Mouse (Mus musculus) liver, embryonic 11.5 days (tissue): ENCODE data around the gene Hoxa3. TPM values are rescaled to one million over a fixed set of nuclear protein-coding genes. Genes with fewer than 3 reads are reported as not detected.
A peak's percentile ranks its signal among the peaks of the same experiment; 100 is the strongest.

Source experiments
- ATAC-seq: fragments of 200-750 bp; cut with Nextera tagmentation; replicated peaks from 2 replicates; pipeline ENCODE4 v1.8.0; 2017; ENCODE audit warnings: moderate number of reproducible peaks, mild to moderate bottlenecking, moderate TSS enrichment, moderate library complexity; ENCODE audit not compliant: low FRiP score
- DNase-seq: peaks from one replicate; pipeline ENCODE4 v3.0.0-alpha.2; 2017; ENCODE audit warnings: low spot score
- H3K27ac ChIP-seq: fragments of 300-500 bp; sonication (generic); 2 replicates; pipeline ENCODE4 v1.5.1; 2014; ENCODE audit warnings: mild to moderate bottlenecking, low read depth, low read length, control low read depth
- H3K27me3 ChIP-seq: fragments of 300-500 bp; sonication (generic); replicated peaks from 2 replicates; pipeline ENCODE4 v1.6.1; 2014; ENCODE audit warnings: low read length, mixed read lengths; ENCODE audit not compliant: control insufficient read depth, insufficient read depth
- H3K36me3 ChIP-seq: fragments of 300-500 bp; sonication (generic); 2 replicates; pipeline ENCODE4 v1.6.1; 2014; ENCODE audit warnings: mild to moderate bottlenecking, low read length, moderate library complexity, mixed read lengths; ENCODE audit not compliant: control insufficient read depth, insufficient read depth
- H3K4me1 ChIP-seq: fragments of 300-500 bp; sonication (generic); replicated peaks from 2 replicates; pipeline ENCODE4 v1.6.1; 2014; ENCODE audit warnings: low read length, mixed read lengths; ENCODE audit not compliant: control insufficient read depth, insufficient read depth
- H3K4me2 ChIP-seq: fragments of 300-500 bp; sonication (generic); 2 replicates; pipeline ENCODE4 v1.6.1; 2014; ENCODE audit warnings: mild to moderate bottlenecking, control low read depth, moderate library complexity
- H3K4me3 ChIP-seq: fragments of 300-500 bp; sonication (generic); 2 replicates; pipeline ENCODE4 v1.5.1; 2014; ENCODE audit warnings: low read depth, low read length, control low read depth
- H3K9ac ChIP-seq: fragments of 300-500 bp; sonication (generic); 2 replicates; pipeline ENCODE4 v1.6.1; 2014; ENCODE audit warnings: low read depth, low read length, control low read depth
- H3K9me3 ChIP-seq: fragments of 300-500 bp; sonication (generic); 2 replicates; pipeline ENCODE4 v1.6.1; 2016; ENCODE audit warnings: low read length, inconsistent platforms, mixed read lengths; ENCODE audit not compliant: control insufficient read depth
- WGBS: fragments of 180-500 bp; shearing (Covaris S2); extraction: QIAGEN DNeasy Blood & Tissue Kit; methylation state at CpG from one replicate; pipeline ENCODE4 v1.1.7; 2014; 5-methylcytosine and 5-hydroxymethylcytosine counted together
- polyA plus RNA-seq: library from polyadenylated mRNA; unstranded; fragments of >200 nt; fragmentation: Nextera tagmentation; extraction: Ambion mirVana; gene quantifications from 2 replicates; pipeline ENCODE4 v1.2.1, GENCODE M21; 2014

Hoxa3 gene
- polyA plus RNA-seq, 1 experiment from 2014 or later = 2.9 TPM

- H3K4me3 ChIP-seq = peak overlapping the region; percentile 12; the same call in 1 of the 2 replicates
Measured at GRCm38 (mm10) chr6:52205638-52206621, 7.2 kb downstream of the Hoxa3 start.

GRCm38 (mm10) chr6:52205221-52205620, 7.9 kb downstream of the Hoxa3 start:
- no peak for ATAC-seq
- Histone ChIP-seq H3K4me2 (peak overlapping the region; percentile 73; the same call in 1 of the 2 replicates), H3K27ac (no peak overlapping the region; the same call in 1 of the 2 replicates), H3K4me3 (peak overlapping the region; percentile 12; the same call in 1 of the 2 replicates), H3K4me1 (no peaks in the 10 kb centered on the region; the same call in 1 of the 2 replicates), H3K36me3 (no peaks in the 10 kb centered on the region), H3K27me3 (peaks cover 99% of the 10 kb centered on the region), H3K9ac (no peak overlapping the region), H3K9me3 (no peaks in the 10 kb centered on the region)
- no peak for DNase-seq
- WGBS = 9% methylated on average over 14 of the region's 14 CpGs

More at GRCm38 (mm10) chr6:52205638-52206621, 7.2 kb downstream of the Hoxa3 start:
- Histone ChIP-seq H3K27ac (no peak overlapping the region; the same call in 1 of the 2 replicates), H3K9ac (no peak overlapping the region), H3K36me3 (no peaks in the 10 kb centered on the region), H3K4me2 (peak overlapping the region; percentile 73), H3K27me3 (peaks cover 99% of the 10 kb centered on the region), H3K9me3 (no peaks in the 10 kb centered on the region), H3K4me1 (no peaks in the 10 kb centered on the region; the same call in 1 of the 2 replicates)
- 6% methylated on average over 55 of the region's 55 CpGs for WGBS
- DNase-seq (no peak), ATAC-seq (no peak)

- Histone ChIP-seq H3K36me3 (no peaks in the 10 kb centered on the region), H3K27me3 (peaks cover 99% of the 10 kb centered on the region), H3K27ac (peak within 1 kb of the TSS; percentile 65), H3K4me1 (no peaks in the 10 kb centered on the region; the same call in 1 of the 2 replicates), H3K4me2 (peak within 1 kb of the TSS; percentile 73), H3K9me3 (no peaks in the 10 kb centered on the region), H3K4me3 (peak within 1 kb of the TSS; percentile 62), H3K9ac (peak within 1 kb of the TSS; percentile 67)
- DNase-seq = no peak
- WGBS = under 1% methylated on average over 65 of the region's 65 CpGs
- ATAC-seq = no peak; the same call in 1 of the 2 replicates
Measured at GRCm38 (mm10) chr6:52204050-52204752, 8.9 kb downstream of the Hoxa3 start, which contains the start of gene Hoxa5. Gene Hoxa5 (minus strand): TSS chr6:52204587.

GRCm38 (mm10) chr6:52203371-52204049, 9.6 kb downstream of the Hoxa3 start:
- Histone ChIP-seq H3K4me1 (no peaks in the 10 kb centered on the region; the same call in 1 of the 2 replicates), H3K9ac (peak overlapping the region; percentile 67), H3K4me3 (peak overlapping the region; percentile 62), H3K27me3 (peaks cover 99% of the 10 kb centered on the region), H3K36me3 (no peaks in the 10 kb centered on the region), H3K27ac (peak overlapping the region; percentile 65), H3K9me3 (no peaks in the 10 kb centered on the region), H3K4me2 (peak overlapping the region; percentile 73)
- ATAC-seq (no peak), DNase-seq (no peak)
- under 1% methylated on average over 46 of the region's 46 CpGs for WGBS

- Histone ChIP-seq H3K27ac (peak overlapping the region; percentile 65; the same call in 1 of the 2 replicates), H3K27me3 (peaks cover 99% of the 10 kb centered on the region), H3K4me2 (peak overlapping the region; percentile 73), H3K9ac (peak overlapping the region; percentile 67), H3K36me3 (no peaks in the 10 kb centered on the region), H3K4me1 (no peaks in the 10 kb centered on the region; the same call in 1 of the 2 replicates), H3K4me3 (peak overlapping the region; percentile 62), H3K9me3 (no peaks in the 10 kb centered on the region)
- WGBS = 1% methylated on average over 10 of the region's 10 CpGs
- DNase-seq (no peak), ATAC-seq (no peak)
Measured at GRCm38 (mm10) chr6:52203121-52203370, 10.1 kb downstream of the Hoxa3 start.

- Histone ChIP-seq H3K9ac (peak overlapping the region; percentile 67), H3K36me3 (no peaks in the 10 kb centered on the region), H3K4me2 (peak overlapping the region; percentile 73), H3K4me1 (no peaks in the 10 kb centered on the region; the same call in 1 of the 2 replicates), H3K4me3 (peak overlapping the region; percentile 62), H3K9me3 (no peaks in the 10 kb centered on the region), H3K27me3 (peaks cover 100% of the 10 kb centered on the region), H3K27ac (peak overlapping the region; percentile 65; the same call in 1 of the 2 replicates)
- no peak for DNase-seq
- no peak for ATAC-seq
- WGBS = 6% methylated on average over 22 of the region's 22 CpGs
Measured at GRCm38 (mm10) chr6:52202362-52203120, 10.6 kb downstream of the Hoxa3 start.

- H3K27me3 ChIP-seq = peaks cover 100% of the 10 kb centered on the region
- H3K4me3 ChIP-seq = no peak overlapping the region
Measured at GRCm38 (mm10) chr6:52201269-52201668, 11.9 kb downstream of the Hoxa3 start.

More at GRCm38 (mm10) chr6:52201269-52201668, 11.9 kb downstream of the Hoxa3 start:
- H3K27ac ChIP-seq = no peak overlapping the region
- no peaks in the 10 kb centered on the region for H3K36me3 ChIP-seq
- no peak for ATAC-seq
- DNase-seq = no peak
- 36% methylated on average over 1 of the region's 1 CpGs for WGBS
- no peak overlapping the region; the same call in 1 of the 2 replicates for H3K9ac ChIP-seq
- no peaks in the 10 kb centered on the region for H3K9me3 ChIP-seq
- H3K4me2 ChIP-seq = peak overlapping the region; percentile 35
- H3K4me1 ChIP-seq = peaks cover 2% of the 10 kb centered on the region; the same call in 1 of the 2 replicates
